Mouse (Mus musculus) heart, embryonic 10.5 days (tissue): ENCODE data around the gene BC107364. TPM values are rescaled to one million over a fixed set of nuclear protein-coding genes. Genes with fewer than 3 reads are reported as not detected.
"Not testable (repeated sequence)": the region's sequence is repeated elsewhere in the genome, so short reads cannot be mapped to it uniquely, and the experiment has no call there.

Source experiments
- DNase-seq: peaks from one replicate; pipeline ENCODE4 v3.0.0-alpha.2; 2017; ENCODE audit warnings: low spot score
- H3K27ac ChIP-seq: fragments of 300-500 bp; sonication (generic); 2 replicates; pipeline ENCODE4 v1.5.1; 2016; ENCODE audit warnings: mild to moderate bottlenecking
- H3K27me3 ChIP-seq: fragments of 300-500 bp; sonication (generic); 2 replicates; pipeline ENCODE4 v1.6.1; 2016; ENCODE audit warnings: mild to moderate bottlenecking; ENCODE audit not compliant: poor library complexity, insufficient read depth, severe bottlenecking
- H3K36me3 ChIP-seq: fragments of 300-500 bp; sonication (generic); 2 replicates; pipeline ENCODE4 v1.6.1; 2016; ENCODE audit warnings: mild to moderate bottlenecking, moderate library complexity
- H3K4me1 ChIP-seq: fragments of 300-500 bp; sonication (generic); 2 replicates; pipeline ENCODE4 v1.6.1; 2016; ENCODE audit warnings: mild to moderate bottlenecking
- H3K4me3 ChIP-seq: fragments of 300-500 bp; sonication (generic); 2 replicates; pipeline ENCODE4 v1.5.1; 2016; ENCODE audit warnings: mild to moderate bottlenecking, moderate library complexity
- H3K9me3 ChIP-seq: fragments of 300-500 bp; sonication (generic); 2 replicates; pipeline ENCODE4 v1.6.1; 2016; ENCODE audit warnings: mild to moderate bottlenecking, moderate library complexity
- WGBS: fragments of 180-500 bp; shearing (Covaris S2); methylation state at CpG from one replicate; pipeline ENCODE4 v1.1.7; 2016; 5-methylcytosine and 5-hydroxymethylcytosine counted together
- polyA plus RNA-seq: library from polyadenylated mRNA; unstranded; fragments of >200 nt; fragmentation: Nextera tagmentation; extraction: Ambion mirVana; gene quantifications from 2 replicates; pipeline ENCODE4 v1.2.1, GENCODE M21; 2016

Gene BC107364
- polyA plus RNA-seq, 1 experiment from 2014 or later, result not detected

GRCm38 (mm10) chr3:96481856-96482255 is 29.8 kb upstream of the BC107364 start:
- 73% methylated on average over 3 of the region's 3 CpGs for WGBS
- Histone ChIP-seq H3K4me1 (peaks cover 10% of the 10 kb centered on the region), H3K9me3 (no peaks in the 10 kb centered on the region), H3K36me3 (no peaks in the 10 kb centered on the region), H3K27ac (no peak overlapping the region), H3K27me3 (peaks cover 23% of the 10 kb centered on the region), H3K4me3 (no peak overlapping the region)
- no peak for DNase-seq

GRCm38 (mm10) chr3:96480684-96481270 is 28.7 kb upstream of the BC107364 start:
- Histone ChIP-seq H3K9me3 (no peaks in the 10 kb centered on the region), H3K36me3 (no peaks in the 10 kb centered on the region), H3K4me1 (peaks cover 10% of the 10 kb centered on the region), H3K27ac (no peak overlapping the region), H3K4me3 (no peak overlapping the region), H3K27me3 (peaks cover 32% of the 10 kb centered on the region)
- no peak for DNase-seq
- 88% methylated on average over 4 of the region's 4 CpGs for WGBS

GRCm38 (mm10) chr3:96479249-96479648 is 27.1 kb upstream of the BC107364 start:
- Histone ChIP-seq H3K4me3 (no peak overlapping the region), H3K4me1 (peaks cover 9% of the 10 kb centered on the region), H3K36me3 (no peaks in the 10 kb centered on the region), H3K27me3 (peaks cover 46% of the 10 kb centered on the region), H3K27ac (no peak overlapping the region), H3K9me3 (no peaks in the 10 kb centered on the region)
- DNase-seq, result no peak
- WGBS, result 22% methylated on average over 3 of the region's 3 CpGs

GRCm38 (mm10) chr3:96477558-96477957 is 25.5 kb upstream of the BC107364 start:
- Histone ChIP-seq H3K9me3 (no peaks in the 10 kb centered on the region), H3K27me3 (peaks cover 63% of the 10 kb centered on the region), H3K4me3 (no peak overlapping the region), H3K36me3 (no peaks in the 10 kb centered on the region), H3K27ac (no peak overlapping the region), H3K4me1 (peaks cover 9% of the 10 kb centered on the region)
- 67% methylated on average over 6 of the region's 6 CpGs for WGBS
- no peak for DNase-seq

GRCm38 (mm10) chr3:96477084-96477483 is 25.0 kb upstream of the BC107364 start:
- Histone ChIP-seq H3K36me3 (no peaks in the 10 kb centered on the region), H3K4me3 (no peak overlapping the region), H3K27ac (no peak overlapping the region), H3K4me1 (peaks cover 9% of the 10 kb centered on the region), H3K27me3 (peaks cover 68% of the 10 kb centered on the region), H3K9me3 (no peaks in the 10 kb centered on the region)
- WGBS, result 48% methylated on average over 3 of the region's 3 CpGs
- DNase-seq, result no peak

DNA sequence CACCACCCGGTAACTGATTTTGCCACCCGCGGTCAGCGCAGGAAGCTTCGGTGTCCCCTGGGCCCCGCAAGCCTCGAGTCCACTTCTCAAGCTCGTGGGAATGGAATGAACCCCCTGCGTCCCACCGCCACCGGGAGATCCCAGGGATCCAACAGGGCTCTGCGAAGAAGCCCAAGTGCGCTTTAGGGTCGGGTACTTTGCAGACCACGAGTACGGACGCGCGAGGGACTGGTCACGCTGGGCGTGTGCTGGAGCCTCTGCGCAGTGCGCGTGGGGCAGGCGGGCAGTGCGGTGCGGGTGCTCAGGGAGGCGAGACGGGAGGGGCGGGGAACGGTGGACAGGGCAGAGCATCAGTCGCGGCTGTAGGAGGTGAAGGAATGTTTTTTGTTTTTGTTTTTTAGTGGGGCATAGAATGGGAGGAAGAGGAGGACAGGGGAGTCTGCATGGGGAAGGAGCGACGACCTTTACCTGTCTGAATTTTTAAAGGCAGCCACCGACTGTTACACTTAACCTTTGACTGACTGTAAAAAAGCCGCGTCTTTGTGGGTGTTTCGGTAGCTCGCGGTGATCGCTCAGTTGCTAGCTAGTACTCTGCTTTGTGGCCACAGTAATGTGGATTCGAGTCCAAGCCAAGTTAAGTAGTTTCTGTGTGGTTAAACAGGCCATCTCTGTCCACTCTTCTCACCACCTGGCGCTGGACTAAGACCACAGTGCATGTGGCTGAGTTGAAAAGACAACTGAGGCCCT is 23.0 kb upstream of the BC107364 start:
- Histone ChIP-seq H3K4me1 (peaks cover 9% of the 10 kb centered on the region), H3K36me3 (no peaks in the 10 kb centered on the region), H3K4me3 (peak overlapping the region; percentile 69), H3K27me3 (peaks cover 70% of the 10 kb centered on the region), H3K9me3 (no peaks in the 10 kb centered on the region), H3K27ac (0 out of 2 replicates have a peak overlapping the region, but pooled peaks have one; percentile 49)
- no peak for DNase-seq
- WGBS, result 2% methylated on average over 44 of the region's 44 CpGs

GRCm38 (mm10) chr3:96473556-96473955 is 21.4 kb upstream of the BC107364 start:
- H3K27me3 ChIP-seq, result peaks cover 70% of the 10 kb centered on the region
- not testable (repeated sequence) for DNase-seq

DNA sequence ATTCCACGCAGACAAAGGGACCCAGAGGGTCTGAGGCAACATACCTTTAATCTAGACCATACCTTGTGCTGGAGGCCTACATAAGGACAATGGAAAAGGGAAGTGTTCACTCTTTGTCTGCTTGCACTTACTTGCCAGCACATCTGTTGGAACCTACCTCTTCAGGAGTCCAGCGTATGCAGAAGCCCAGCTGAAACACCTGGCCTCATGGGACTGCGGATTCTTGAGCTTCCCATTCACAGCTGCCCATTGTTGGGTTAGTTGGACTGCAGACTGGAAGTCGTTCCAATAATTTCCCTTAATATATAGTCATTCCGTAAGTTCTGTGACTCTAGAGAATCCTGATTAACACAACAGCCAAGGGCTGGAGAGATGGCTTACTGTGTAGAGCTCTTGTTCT is 20.0 kb upstream of the BC107364 start:
- Histone ChIP-seq H3K27me3 (peaks cover 56% of the 10 kb centered on the region), H3K4me1 (peaks cover 9% of the 10 kb centered on the region), H3K27ac (no peak overlapping the region), H3K9me3 (no peaks in the 10 kb centered on the region), H3K36me3 (no peaks in the 10 kb centered on the region), H3K4me3 (no peak overlapping the region)
- DNase-seq, result no peak
- WGBS, result 85% methylated on average over 5 of the region's 5 CpGs

More at GRCm38 (mm10) chr3:96473556-96473955, 21.4 kb upstream of the BC107364 start:
- H3K27ac ChIP-seq, H3K4me1 ChIP-seq, H3K4me3 ChIP-seq, H3K9me3 ChIP-seq, H3K36me3 ChIP-seq: not testable (repeated sequence)
- 70% methylated on average over 3 of the region's 3 CpGs for WGBS

DNA sequence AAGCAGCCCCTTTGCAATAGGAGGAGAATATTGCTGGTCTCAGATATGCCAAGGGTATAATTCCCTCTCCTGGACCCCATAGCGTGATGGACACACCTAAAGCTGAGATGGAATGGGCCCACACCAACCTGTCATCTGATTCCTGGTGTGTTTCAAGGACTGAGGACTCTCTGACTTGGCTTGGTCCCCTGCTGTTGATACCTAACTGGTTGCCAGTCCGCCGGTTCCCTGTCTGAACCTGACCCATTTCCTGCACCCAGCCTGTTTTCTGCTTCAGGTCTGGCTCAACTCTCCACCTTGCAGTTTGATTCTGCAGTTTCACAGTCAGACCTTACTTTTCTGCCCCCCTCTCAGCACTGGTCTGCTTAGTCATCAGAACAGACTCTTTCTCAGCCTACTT is 17.5 kb upstream of the BC107364 start:
- DNase-seq, result no peak
- H3K36me3 ChIP-seq, result no peaks in the 10 kb centered on the region
- peaks cover 7% of the 10 kb centered on the region; the same call in 1 of the 2 replicates for H3K4me1 ChIP-seq
- H3K27me3 ChIP-seq, result peaks cover 34% of the 10 kb centered on the region
- no peaks in the 10 kb centered on the region for H3K9me3 ChIP-seq
- H3K4me3 ChIP-seq, result no peak overlapping the region
- 78% methylated on average over 3 of the region's 3 CpGs for WGBS
- H3K27ac ChIP-seq, result no peak overlapping the region

- not testable (repeated sequence) for DNase-seq, H3K36me3 ChIP-seq, H3K27ac ChIP-seq, H3K9me3 ChIP-seq, H3K4me3 ChIP-seq
- peaks cover 12% of the 10 kb centered on the region for H3K4me1 ChIP-seq
- 85% methylated on average over 3 of the region's 3 CpGs for WGBS
- H3K27me3 ChIP-seq, result peaks cover 22% of the 10 kb centered on the region
Observed at GRCm38 (mm10) chr3:96468335-96468734, 16.2 kb upstream of the BC107364 start.

GRCm38 (mm10) chr3:96467641-96468040 is 15.5 kb upstream of the BC107364 start:
- Histone ChIP-seq H3K27ac (no peak overlapping the region), H3K4me1 (peaks cover 12% of the 10 kb centered on the region), H3K36me3 (no peaks in the 10 kb centered on the region), H3K4me3 (no peak overlapping the region), H3K27me3 (peaks cover 15% of the 10 kb centered on the region; the same call in 1 of the 2 replicates), H3K9me3 (no peaks in the 10 kb centered on the region)
- DNase-seq, result no peak
- WGBS, result 89% methylated on average over 8 of the region's 8 CpGs

DNA sequence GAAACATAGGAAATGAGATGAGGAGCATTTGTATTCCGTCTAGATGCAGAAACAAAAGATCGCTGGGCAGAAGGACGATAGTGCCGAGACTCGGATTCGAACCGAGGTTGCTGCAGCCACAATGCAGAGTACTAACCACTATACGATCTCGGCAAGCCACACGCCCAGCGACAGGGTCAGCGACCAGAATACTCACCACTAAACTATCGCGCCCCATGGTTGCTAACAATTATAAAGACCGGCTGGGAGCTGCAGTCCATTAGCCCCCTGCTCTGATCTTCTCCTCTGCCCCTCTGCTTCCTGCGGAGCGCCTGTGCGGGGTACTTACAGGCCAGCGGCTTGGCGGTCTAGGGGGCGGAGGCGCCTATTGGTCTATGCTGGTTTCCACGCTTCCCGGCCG is 11.8 kb upstream of the BC107364 start:
- peak overlapping the region; percentile 55 for H3K4me3 ChIP-seq
- no peaks in the 10 kb centered on the region for H3K36me3 ChIP-seq
- H3K27me3 ChIP-seq, result no peaks in the 10 kb centered on the region
- H3K4me1 ChIP-seq, result peaks cover 12% of the 10 kb centered on the region
- peak overlapping the region; percentile 74 for H3K27ac ChIP-seq
- WGBS, result 1% methylated on average over 25 of the region's 25 CpGs
- H3K9me3 ChIP-seq, result no peaks in the 10 kb centered on the region
- peak; percentile 91 for DNase-seq

DNA sequence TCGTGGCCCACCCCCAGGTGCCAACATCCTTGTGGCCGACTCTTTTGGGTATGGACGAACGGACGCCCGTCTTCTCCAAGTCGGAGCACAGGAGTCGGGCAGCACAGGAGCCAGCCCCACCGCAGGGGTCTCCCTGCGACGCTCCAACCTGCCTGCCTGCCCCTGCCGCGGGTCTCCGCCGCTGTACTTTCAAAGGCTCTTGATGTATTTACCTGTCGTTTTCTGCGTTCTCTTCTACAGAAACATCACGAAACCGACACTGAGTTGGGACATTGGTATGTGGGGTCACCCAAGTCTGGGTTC is 8.4 kb upstream of the BC107364 start:
- not testable (repeated sequence) for H3K4me1 ChIP-seq, H3K27ac ChIP-seq, H3K27me3 ChIP-seq, H3K36me3 ChIP-seq, DNase-seq, H3K9me3 ChIP-seq, H3K4me3 ChIP-seq
- WGBS, result no CpG with 5 or more reads among the region's 19 CpGs
